Mouse (Mus musculus): ENCODE data around the gene Zfp978. TPM values are rescaled to one million over a fixed set of nuclear protein-coding genes. Genes with fewer than 3 reads are reported as not detected.
A peak's percentile ranks its signal among the peaks of the same experiment; 100 is the strongest.
"Not testable (repeated sequence)": the region's sequence is repeated elsewhere in the genome, so short reads cannot be mapped to it uniquely, and the experiment has no call there.

Gene Zfp978
- polyA plus RNA-seq, 2 experiments, result 0.04 TPM; not detected in 1

DNA sequence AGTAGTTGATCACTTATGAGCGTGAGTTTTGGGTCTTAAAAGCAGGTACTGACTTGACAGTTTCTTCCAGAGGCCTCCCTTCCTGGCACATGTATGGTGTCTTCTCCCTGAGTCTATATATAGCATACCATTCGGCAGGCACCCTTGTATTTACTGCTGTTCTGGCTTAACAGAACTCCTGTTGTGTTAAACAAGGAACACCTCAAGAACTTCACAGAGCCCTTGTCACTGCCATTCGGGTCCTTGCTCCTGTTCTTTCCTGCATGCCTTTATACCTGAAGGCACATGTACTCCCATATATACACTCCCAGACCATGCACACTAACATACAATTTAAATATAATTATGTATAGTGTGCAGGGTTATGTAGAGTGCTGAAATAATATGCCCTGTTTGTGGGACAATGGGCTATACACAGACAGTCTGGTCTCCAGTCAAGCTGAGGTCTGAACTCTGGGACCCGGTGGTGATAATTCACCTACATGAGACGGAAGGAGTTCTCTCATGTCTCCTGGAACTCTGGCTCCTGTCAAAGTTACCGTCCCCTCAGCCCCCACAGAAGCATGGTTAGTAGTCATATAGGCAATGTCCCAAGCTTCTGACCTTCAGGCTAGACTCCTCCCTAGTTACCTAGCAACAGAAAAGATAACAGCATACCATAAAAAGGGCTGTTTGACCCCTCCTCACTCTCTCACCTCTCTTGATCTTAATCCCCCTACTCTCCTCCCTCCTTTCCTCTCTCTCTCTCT, 37.0 kb downstream of the Zfp978 start:
- H3K4me3 ChIP-seq (ENCODE audit: insufficient read depth in 1 of 2, low read depth in 2 of 2, low read length in 2 of 2); H3K36me3 ChIP-seq (replicated peaks; ENCODE audit: control insufficient read depth, insufficient read depth, low read depth); H3K4me2 ChIP-seq (ENCODE audit: low read depth); H3K9ac ChIP-seq (replicated peaks); ATAC-seq (ENCODE audit: insufficient read depth); H3K27me3 ChIP-seq (ENCODE audit: control insufficient read depth, insufficient read depth, low read length); H3K27ac ChIP-seq; DNase-seq (ENCODE audit: low read depth in 3 of 3, low spot score in 3 of 3); H3K4me1 ChIP-seq (replicated peaks; ENCODE audit: control insufficient read depth in 2 of 2, insufficient read depth in 2 of 2, low read length in 1 of 2): not testable (repeated sequence)
- WGBS (ENCODE audit: insufficient replicate concordance), result 58% methylated on average over 6 of the region's 6 CpGs
- H3K9me3 ChIP-seq (ENCODE audit: control insufficient read depth, low read length), result peaks cover 11% of the 10 kb centered on the region

DNA sequence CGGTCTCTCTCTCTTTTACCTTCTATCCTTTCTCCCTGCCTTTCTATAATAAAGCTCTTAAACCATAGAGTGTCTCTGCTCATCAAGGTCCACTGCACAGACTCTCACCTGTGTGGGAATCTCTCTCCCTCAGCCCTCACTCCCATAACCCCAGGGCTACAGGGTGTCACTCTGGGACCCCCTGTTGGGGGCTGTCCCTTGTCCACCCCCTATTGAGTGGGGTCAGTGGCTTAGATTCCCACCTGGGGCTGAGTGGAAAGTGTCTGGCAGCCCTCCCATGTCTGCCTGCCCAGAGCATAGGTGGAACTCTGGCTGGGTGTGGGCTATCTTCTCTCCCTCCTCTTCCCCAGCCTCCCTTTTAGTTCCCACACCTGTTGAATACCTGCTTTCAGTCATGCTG, 37.6 kb downstream of the Zfp978 start:
- 60% methylated on average over 1 of the region's 1 CpGs for WGBS (ENCODE audit: insufficient replicate concordance)
- H3K36me3 ChIP-seq (replicated peaks; ENCODE audit: control insufficient read depth, insufficient read depth, low read depth); H3K9ac ChIP-seq (replicated peaks); ATAC-seq (ENCODE audit: insufficient read depth); H3K27ac ChIP-seq; H3K27me3 ChIP-seq (ENCODE audit: control insufficient read depth, insufficient read depth, low read length); DNase-seq (ENCODE audit: low read depth in 3 of 3, low spot score in 3 of 3); H3K4me2 ChIP-seq (ENCODE audit: low read depth); H3K4me1 ChIP-seq (replicated peaks; ENCODE audit: control insufficient read depth in 2 of 2, insufficient read depth in 2 of 2, low read length in 1 of 2); H3K4me3 ChIP-seq (ENCODE audit: insufficient read depth in 1 of 2, low read depth in 2 of 2, low read length in 2 of 2): not testable (repeated sequence)
- peaks cover 11% of the 10 kb centered on the region for H3K9me3 ChIP-seq (ENCODE audit: control insufficient read depth, low read length)

DNA sequence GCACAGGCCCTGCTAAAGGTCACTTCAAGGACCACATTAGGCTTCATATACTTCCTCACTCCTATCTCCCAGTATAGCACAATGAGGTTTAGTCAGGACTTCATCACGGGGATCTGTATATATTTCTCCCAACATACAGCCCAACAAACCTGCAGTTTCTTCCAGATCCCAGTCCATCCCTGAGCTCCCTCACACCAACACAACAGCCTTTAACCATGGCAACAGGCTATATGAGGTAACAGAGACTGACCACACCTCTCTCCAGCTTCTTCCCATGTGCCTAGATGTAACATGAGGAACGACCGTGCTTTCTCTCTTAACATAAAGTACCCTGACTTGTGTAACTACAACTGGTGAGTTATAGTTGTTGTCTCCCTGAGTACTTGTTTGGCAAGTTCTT, 38.4 kb downstream of the Zfp978 start:
- H3K9ac ChIP-seq (replicated peaks); H3K4me2 ChIP-seq (ENCODE audit: low read depth); H3K27ac ChIP-seq; H3K27me3 ChIP-seq (ENCODE audit: control insufficient read depth, insufficient read depth, low read length); DNase-seq (ENCODE audit: low read depth in 3 of 3, low spot score in 3 of 3); H3K4me3 ChIP-seq (ENCODE audit: insufficient read depth in 1 of 2, low read depth in 2 of 2, low read length in 2 of 2); H3K36me3 ChIP-seq (replicated peaks; ENCODE audit: control insufficient read depth, insufficient read depth, low read depth); ATAC-seq (ENCODE audit: insufficient read depth); H3K4me1 ChIP-seq (replicated peaks; ENCODE audit: control insufficient read depth in 2 of 2, insufficient read depth in 2 of 2, low read length in 1 of 2): not testable (repeated sequence)
- peaks cover 17% of the 10 kb centered on the region for H3K9me3 ChIP-seq (ENCODE audit: control insufficient read depth, low read length)
- WGBS (ENCODE audit: insufficient replicate concordance), result 53% methylated on average over 3 of the region's 3 CpGs

DNA sequence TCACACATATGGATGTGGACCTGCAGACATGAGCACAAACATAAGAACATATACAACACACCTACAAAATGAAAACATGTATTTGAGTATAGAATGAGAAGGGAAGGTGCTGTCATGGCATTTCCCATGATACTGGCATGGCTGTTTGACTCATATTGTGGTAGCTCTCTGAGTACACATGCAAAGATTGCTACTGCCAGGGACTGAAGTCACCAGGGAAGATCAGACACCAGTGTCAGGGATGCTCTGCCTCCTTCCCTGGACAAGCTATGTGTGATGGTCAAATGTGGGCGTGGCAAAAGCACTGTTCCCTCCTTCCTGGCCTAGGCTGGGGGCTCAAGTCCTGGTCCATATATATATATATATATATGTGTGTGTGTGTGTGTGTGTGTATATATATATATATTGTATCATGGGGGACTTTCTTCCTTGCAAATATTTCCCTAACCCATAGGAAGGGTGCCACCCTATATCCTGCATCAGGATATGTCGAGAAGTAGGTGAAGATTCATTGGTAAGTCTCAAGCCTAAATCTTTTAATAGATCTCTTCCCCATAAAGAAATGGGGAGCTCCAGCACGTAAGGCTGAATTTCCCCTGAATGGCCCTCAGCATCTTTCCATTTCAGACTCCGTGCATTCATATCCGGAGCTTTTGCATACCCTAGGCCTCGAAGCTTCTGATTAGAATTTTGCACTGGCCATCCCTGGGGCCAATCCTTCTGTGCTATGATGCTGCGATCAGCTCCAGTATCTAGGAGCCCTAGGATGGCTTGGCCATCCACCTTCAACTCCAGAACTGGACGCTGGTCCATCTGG, 39.1 kb downstream of the Zfp978 start:
- not testable (repeated sequence) for H3K9ac ChIP-seq (replicated peaks); H3K27ac ChIP-seq; H3K36me3 ChIP-seq (replicated peaks; ENCODE audit: control insufficient read depth, insufficient read depth, low read depth); DNase-seq (ENCODE audit: low read depth in 3 of 3, low spot score in 3 of 3); H3K27me3 ChIP-seq (ENCODE audit: control insufficient read depth, insufficient read depth, low read length); H3K4me3 ChIP-seq (ENCODE audit: insufficient read depth in 1 of 2, low read depth in 2 of 2, low read length in 2 of 2); H3K4me2 ChIP-seq (ENCODE audit: low read depth); H3K4me1 ChIP-seq (replicated peaks; ENCODE audit: control insufficient read depth in 2 of 2, insufficient read depth in 2 of 2, low read length in 1 of 2)
- ATAC-seq (ENCODE audit: insufficient read depth), result 0 out of 2 replicates have a peak, but pooled peaks have one; percentile 36
- H3K9me3 ChIP-seq (ENCODE audit: control insufficient read depth, low read length), result peaks cover 17% of the 10 kb centered on the region
- 65% methylated on average over 8 of the region's 8 CpGs for WGBS (ENCODE audit: insufficient replicate concordance)

DNA sequence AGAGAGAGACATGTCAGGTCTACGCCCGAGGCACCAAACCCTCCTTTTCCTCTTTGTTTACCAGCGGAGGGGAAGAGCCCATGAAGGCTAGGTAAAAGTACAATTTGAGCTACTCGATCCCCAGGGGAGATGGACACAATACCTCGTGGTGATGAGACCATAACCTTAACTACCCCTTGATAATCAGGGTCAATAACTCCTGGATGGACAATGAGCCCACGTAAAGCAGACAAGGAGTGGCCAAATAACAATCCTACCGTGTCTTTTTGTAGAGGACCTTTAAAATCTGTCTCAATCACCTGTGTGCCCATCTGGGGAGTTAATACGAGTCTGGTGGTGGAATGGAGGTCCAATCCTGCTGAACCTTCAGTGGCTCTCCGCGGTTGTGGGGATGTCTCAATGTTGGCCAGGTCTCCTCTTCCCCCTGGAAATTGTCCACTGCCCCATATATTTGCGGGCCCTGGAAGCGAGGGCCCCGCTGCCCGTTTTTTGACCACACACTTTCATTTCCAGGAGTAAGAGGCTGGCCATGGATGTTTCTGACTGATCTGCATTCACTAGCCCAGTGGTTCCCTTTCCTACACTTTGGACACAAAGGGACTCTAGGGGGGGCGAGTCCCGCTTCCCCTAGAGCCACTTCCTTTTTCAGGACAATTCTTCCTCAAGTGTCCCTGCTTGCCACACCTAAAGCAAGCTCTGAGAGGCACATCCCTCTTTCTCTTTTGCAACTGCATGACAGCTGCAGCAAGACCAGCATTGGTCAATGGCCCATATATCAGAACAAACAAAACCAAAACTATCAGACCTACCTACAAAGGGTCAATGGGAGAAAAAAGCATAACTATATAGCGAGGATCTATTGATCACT, 40.0 kb downstream of the Zfp978 start:
- not testable (repeated sequence) for H3K4me2 ChIP-seq (ENCODE audit: low read depth); H3K36me3 ChIP-seq (replicated peaks; ENCODE audit: control insufficient read depth, insufficient read depth, low read depth); H3K4me1 ChIP-seq (replicated peaks; ENCODE audit: control insufficient read depth in 2 of 2, insufficient read depth in 2 of 2, low read length in 1 of 2); H3K9ac ChIP-seq (replicated peaks); H3K27ac ChIP-seq; DNase-seq (ENCODE audit: low read depth in 3 of 3, low spot score in 3 of 3); H3K4me3 ChIP-seq (ENCODE audit: insufficient read depth in 1 of 2, low read depth in 2 of 2, low read length in 2 of 2); ATAC-seq (ENCODE audit: insufficient read depth); H3K27me3 ChIP-seq (ENCODE audit: control insufficient read depth, insufficient read depth, low read length)
- H3K9me3 ChIP-seq (ENCODE audit: control insufficient read depth, low read length), result peaks cover 17% of the 10 kb centered on the region
- WGBS (ENCODE audit: insufficient replicate concordance), result 63% methylated on average over 15 of the region's 17 CpGs

DNA sequence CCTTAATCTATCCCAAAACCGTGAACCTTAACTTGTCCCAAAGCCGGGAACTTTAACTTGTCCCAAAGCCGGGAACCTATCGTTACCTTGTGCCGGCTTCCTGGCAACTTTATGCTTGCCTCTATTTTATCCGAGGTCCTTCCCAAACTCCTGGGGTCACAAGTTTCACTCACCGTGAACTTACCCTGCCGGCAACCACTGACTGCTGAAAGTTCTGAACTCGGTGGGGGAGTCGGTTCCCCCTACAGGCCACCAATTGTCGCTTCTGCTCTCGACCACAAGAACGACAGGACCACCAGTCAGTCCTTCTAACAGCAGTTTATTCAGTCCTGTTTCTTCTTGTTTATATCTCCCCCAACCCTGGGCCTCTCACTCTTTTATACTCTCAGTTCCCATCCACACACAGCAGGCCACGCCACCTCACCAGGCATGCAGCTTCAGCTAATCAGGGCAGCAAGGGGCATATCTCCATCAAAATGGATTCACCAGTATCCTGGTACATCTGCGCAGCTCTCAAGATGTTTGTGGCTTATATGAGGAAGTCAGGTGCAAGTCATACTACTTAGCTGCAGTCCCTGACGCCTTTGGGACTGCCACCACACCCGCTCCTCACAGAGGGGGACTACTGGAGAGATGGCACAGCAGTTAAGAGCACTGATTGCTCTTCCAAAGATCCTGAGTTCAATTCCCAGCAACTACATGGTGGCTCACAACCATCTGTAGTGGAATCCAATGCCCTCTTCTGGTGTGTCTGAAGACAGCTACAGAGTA, 40.8 kb downstream of the Zfp978 start:
- not testable (repeated sequence) for H3K27me3 ChIP-seq (ENCODE audit: control insufficient read depth, insufficient read depth, low read length); H3K36me3 ChIP-seq (replicated peaks; ENCODE audit: control insufficient read depth, insufficient read depth, low read depth); H3K9ac ChIP-seq (replicated peaks); H3K4me2 ChIP-seq (ENCODE audit: low read depth); DNase-seq (ENCODE audit: low read depth in 3 of 3, low spot score in 3 of 3); H3K4me1 ChIP-seq (replicated peaks; ENCODE audit: control insufficient read depth in 2 of 2, insufficient read depth in 2 of 2, low read length in 1 of 2); H3K27ac ChIP-seq; H3K4me3 ChIP-seq (ENCODE audit: insufficient read depth in 1 of 2, low read depth in 2 of 2, low read length in 2 of 2); ATAC-seq (ENCODE audit: insufficient read depth)
- WGBS (ENCODE audit: insufficient replicate concordance), result 60% methylated on average over 17 of the region's 17 CpGs
- H3K9me3 ChIP-seq (ENCODE audit: control insufficient read depth, low read length), result peaks cover 17% of the 10 kb centered on the region

DNA sequence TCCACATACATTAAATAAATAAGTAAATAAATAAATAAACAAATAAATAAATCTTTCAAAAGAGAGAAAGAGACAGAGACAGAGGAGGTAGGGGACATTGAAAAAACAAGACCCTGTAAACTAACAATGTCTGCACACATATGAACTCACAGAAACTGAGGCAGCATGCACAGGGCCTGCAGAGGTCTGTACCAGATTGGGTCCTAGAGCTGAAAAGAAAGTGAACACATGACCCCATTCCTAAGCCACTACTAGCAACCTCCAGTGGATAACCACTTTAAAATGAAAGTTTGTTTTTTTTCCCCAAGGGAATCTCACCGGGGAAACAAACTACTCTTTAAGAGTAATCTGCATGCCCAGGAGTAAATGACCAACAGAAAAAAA, 41.4 kb downstream of the Zfp978 start:
- not testable (repeated sequence) for H3K27me3 ChIP-seq (ENCODE audit: control insufficient read depth, insufficient read depth, low read length); ATAC-seq (ENCODE audit: insufficient read depth); H3K36me3 ChIP-seq (replicated peaks; ENCODE audit: control insufficient read depth, insufficient read depth, low read depth); H3K4me1 ChIP-seq (replicated peaks; ENCODE audit: control insufficient read depth in 2 of 2, insufficient read depth in 2 of 2, low read length in 1 of 2); H3K4me3 ChIP-seq (ENCODE audit: insufficient read depth in 1 of 2, low read depth in 2 of 2, low read length in 2 of 2); DNase-seq (ENCODE audit: low read depth in 3 of 3, low spot score in 3 of 3); H3K4me2 ChIP-seq (ENCODE audit: low read depth); H3K27ac ChIP-seq; H3K9ac ChIP-seq (replicated peaks)
- 16% methylated on average over 1 of the region's 1 CpGs for WGBS (ENCODE audit: insufficient replicate concordance)
- H3K9me3 ChIP-seq (ENCODE audit: control insufficient read depth, low read length), result peaks cover 17% of the 10 kb centered on the region
